Mouse (Mus musculus) embryonic stem cell, embryonic (primary cell): Measurements from ENCODE around the gene Zkscan2.

Experiments
- CTCF ChIA-PET, 4 experiments: fragments of 300-600 bp in 2 of 4; fragments of 350-600 bp in 2 of 4; sonication (Branson Sonifier 250); formaldehyde crosslinking; loops; one replicate each; lab custom pipeline; 2022; ENCODE audit warnings: inconsistent platforms in 2 of 4; lab: Charles Lee
- POLR2A ChIA-PET, 4 experiments: fragments of 300-600 bp in 2 of 4; fragments of 350-600 bp in 2 of 4; sonication (Branson Sonifier 250); formaldehyde crosslinking; loops; one replicate each; lab custom pipeline; 2022; ENCODE audit warnings: antibody characterized with exemption in 4 of 4, inconsistent platforms in 1 of 4; lab: Charles Lee

Zkscan2 gene

GRCm38 (mm10) chr7:123500239-123501219 is at the start of gene Zkscan2:
Gene Zkscan2 (minus strand): TSS chr7:123500449.
- CTCF ChIA-PET = interaction anchor here in 2 of 4 experiments (0.9 to 1.9 kb wide), 3 partner anchors 24 to 302 kb away, joined by 3 to 6 read pairs (median 4); no protein-coding TSS in a partner anchor
- POLR2A ChIA-PET = interaction anchor here in 3 of 4 experiments (0.7 to 1.6 kb wide), 13 partner anchors 9 to 300 kb away, joined by 3 to 8 read pairs (median 3); partner anchors contain the start of genes Arhgap17 (in 2 of the 3) and Lcmt1 (in 2 of the 3)

GRCm38 (mm10) chr7:123529190-123529589 is 28.9 kb upstream of the Zkscan2 start:
- POLR2A ChIA-PET = no interaction called here
- CTCF ChIA-PET = no interaction called here

GRCm38 (mm10) chr7:123525761-123526160 is 25.5 kb upstream of the Zkscan2 start:
- ChIA-PET POLR2A (no interaction called here), CTCF (interaction anchor here in 2 of 4 experiments (1.1 to 2.8 kb wide), 2 partner anchors 15 to 40 kb away, joined by 3 to 13 read pairs; no protein-coding TSS in a partner anchor)

- ChIA-PET CTCF (interaction anchor here (0.5 to 2.8 kb wide), 25 partner anchors 11 to 1554 kb away, joined by 3 to 17 read pairs (median 3); no protein-coding TSS in a partner anchor), POLR2A (interaction anchor here in 1 of 4 experiments (1.2 kb wide), 1 partner anchor 179 kb away, joined by 3 read pairs; no protein-coding TSS in a partner anchor)
Measured at GRCm38 (mm10) chr7:123524218-123524861, 24.1 kb upstream of the Zkscan2 start.

GRCm38 (mm10) chr7:123507946-123508345 is 7.7 kb upstream of the Zkscan2 start:
- POLR2A ChIA-PET = interaction anchor here in 1 of 4 experiments (0.6 kb wide), 1 partner anchor 374 kb away, joined by 3 read pairs; no protein-coding TSS in a partner anchor
- CTCF ChIA-PET = no interaction called here

- ChIA-PET CTCF (no interaction called here), POLR2A (interaction anchor here in 1 of 4 experiments (1.0 kb wide), 1 partner anchor 9 kb away, joined by 3 read pairs; no protein-coding TSS in a partner anchor)
Measured at GRCm38 (mm10) chr7:123503358-123503757, 3.1 kb upstream of the Zkscan2 start.

GRCm38 (mm10) chr7:123499481-123500238 is 589 bp downstream of the Zkscan2 start:
- POLR2A ChIA-PET = interaction anchor here in 3 of 4 experiments (0.5 to 1.6 kb wide), 13 partner anchors 10 to 481 kb away, joined by 3 to 8 read pairs (median 3); partner anchors contain the start of genes Arhgap17 (in 1 of the 3) and Lcmt1 (in 1 of the 3)
- CTCF ChIA-PET = interaction anchor here in 3 of 4 experiments (0.5 to 1.9 kb wide), 6 partner anchors 25 to 1341 kb away, joined by 3 to 8 read pairs (median 4); no protein-coding TSS in a partner anchor

- ChIA-PET CTCF (no interaction called here), POLR2A (no interaction called here)
Measured at GRCm38 (mm10) chr7:123487703-123488102, 12.5 kb downstream of the Zkscan2 start.

GRCm38 (mm10) chr7:123467961-123468360 is 32.3 kb downstream of the Zkscan2 start:
- CTCF ChIA-PET = interaction anchor here in 2 of 4 experiments (0.6 kb wide), 2 partner anchors 438 to 654 kb away, joined by 4 to 5 read pairs; no protein-coding TSS in a partner anchor
- POLR2A ChIA-PET = interaction anchor here in 1 of 4 experiments (0.6 to 0.9 kb wide), 2 partner anchors 217 to 411 kb away, joined by 3 to 4 read pairs; no protein-coding TSS in a partner anchor

- ChIA-PET POLR2A (interaction anchor here in 2 of 4 experiments (0.5 to 2.2 kb wide), 7 partner anchors 20 to 258 kb away, joined by 3 to 4 read pairs (median 3); no protein-coding TSS in a partner anchor), CTCF (interaction anchor here (0.6 to 3.4 kb wide), 22 partner anchors 9 to 447 kb away, joined by 3 to 20 read pairs (median 3); no protein-coding TSS in a partner anchor)
Measured at GRCm38 (mm10) chr7:123465692-123466387, 34.4 kb downstream of the Zkscan2 start.

- CTCF ChIA-PET = interaction anchor here in 3 of 4 experiments (0.6 to 3.4 kb wide), 6 partner anchors 12 to 444 kb away, joined by 3 to 20 read pairs (median 4); partner anchors contain the start of gene Zkscan2 (in 1 of the 3)
- POLR2A ChIA-PET = interaction anchor here in 2 of 4 experiments (1.2 to 1.7 kb wide), 3 partner anchors 11 to 86 kb away, joined by 3 to 6 read pairs (median 4); no protein-coding TSS in a partner anchor
Measured at GRCm38 (mm10) chr7:123463569-123463968, 36.7 kb downstream of the Zkscan2 start.

- ChIA-PET POLR2A (interaction anchor here in 3 of 4 experiments (0.9 to 1.8 kb wide), 13 partner anchors 9 to 263 kb away, joined by 3 to 7 read pairs (median 3); partner anchors contain the start of gene Zkscan2 (in 1 of the 3)), CTCF (interaction anchor here in 2 of 4 experiments (0.5 to 1.8 kb wide), 6 partner anchors 38 to 1589 kb away, joined by 3 to 6 read pairs (median 3); partner anchors contain the start of gene Zkscan2 (in 1 of the 2))
Measured at GRCm38 (mm10) chr7:123462070-123462501, 38.2 kb downstream of the Zkscan2 start, which contains the start of gene Aqp8. Gene Aqp8 (plus strand): TSS chr7:123462291.

- POLR2A ChIA-PET = interaction anchor here in 3 of 4 experiments (0.6 to 1.8 kb wide), 13 partner anchors 10 to 263 kb away, joined by 3 to 5 read pairs (median 3); partner anchors contain the start of gene Zkscan2 (in 1 of the 3)
- CTCF ChIA-PET = interaction anchor here in 2 of 4 experiments (0.6 to 1.6 kb wide), 4 partner anchors 60 to 443 kb away, joined by 3 read pairs; no protein-coding TSS in a partner anchor
Measured at GRCm38 (mm10) chr7:123461316-123461715, 38.9 kb downstream of the Zkscan2 start.

GRCm38 (mm10) chr7:123459247-123459646 is 41.0 kb downstream of the Zkscan2 start:
- ChIA-PET POLR2A (interaction anchor here in 1 of 4 experiments (1.0 kb wide), 1 partner anchor 248 kb away, joined by 4 read pairs; no protein-coding TSS in a partner anchor), CTCF (no interaction called here)

GRCm38 (mm10) chr7:123458309-123458708 is 41.9 kb downstream of the Zkscan2 start:
- POLR2A ChIA-PET = no interaction called here
- CTCF ChIA-PET = no interaction called here

- CTCF ChIA-PET = interaction anchor here in 1 of 4 experiments (0.6 kb wide), 1 partner anchor 245 kb away, joined by 4 read pairs; no protein-coding TSS in a partner anchor
- POLR2A ChIA-PET = no interaction called here
Measured at GRCm38 (mm10) chr7:123455088-123455487, 45.2 kb downstream of the Zkscan2 start.
